Mouse (Mus musculus): ENCODE measurements around the gene Zfp526.

DNA sequence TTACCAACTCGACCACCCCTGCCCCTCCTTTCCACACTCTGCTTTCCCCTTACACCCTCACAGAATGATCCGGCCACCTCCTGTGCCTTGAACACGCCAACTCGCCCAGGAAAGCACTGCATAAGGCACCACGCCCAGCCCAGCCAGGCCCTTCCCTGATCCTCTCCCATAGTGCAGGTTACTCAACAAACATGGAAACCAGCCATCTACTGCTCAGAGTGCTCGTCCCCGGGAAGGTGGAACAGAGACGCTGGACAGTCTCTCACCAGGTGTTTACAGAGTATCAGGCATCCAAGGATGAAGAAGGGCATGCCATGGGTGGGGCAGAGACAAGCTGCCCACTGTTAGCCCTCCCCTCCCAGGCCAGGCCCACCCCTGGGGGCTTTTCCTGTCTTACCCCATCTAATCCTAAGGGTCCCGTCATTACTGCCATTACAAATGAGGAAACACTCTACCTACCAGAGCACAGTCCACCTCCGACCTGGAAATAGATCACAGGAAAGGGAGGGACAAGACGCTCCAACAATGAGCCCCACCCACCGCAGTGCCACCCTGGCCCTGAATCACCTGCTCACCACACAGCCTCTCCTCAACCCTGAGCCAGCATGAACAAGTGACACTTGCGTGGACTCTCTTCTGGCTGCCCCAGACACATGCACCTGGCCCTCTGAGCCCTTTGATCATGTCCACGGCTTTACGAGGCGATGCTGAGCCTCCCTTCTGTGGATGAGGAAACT is 15.0 kb upstream of the Zfp526 start:
- TF ChIP-seq CTCF (IDR thresholded peaks at IDR 0.05; ENCODE audit: control insufficient read depth, insufficient read depth, low read length) (0 out of 2 replicates have a peak, but pooled peaks have one; percentile 1), POLR2A (IDR thresholded peaks at IDR 0.05; ENCODE audit: borderline replicate concordance, control insufficient read depth, low read depth, low read length) (no peak)

Data from bone marrow, adult 2 months (tissue).